Mouse (Mus musculus) stomach, postnatal 0 days (tissue): ENCODE measurements around the gene Psmd13.

Experiments
- CTCF ChIP-seq: IDR thresholded peaks from 2 replicates; pipeline ENCODE4 v1.5.1; 2016; ENCODE audit warnings: antibody characterized with exemption, low read depth, mild to moderate bottlenecking, moderate library complexity
- EP300 ChIP-seq: optimal IDR thresholded peaks from 2 replicates; pipeline ENCODE3; 2016; ENCODE audit warnings: antibody characterized with exemption

GRCm38 (mm10) chr7:140921225-140921975 lies 39.6 kb downstream of the Psmd13 start:
- no peak for TF ChIP-seq CTCF
- no peak for TF ChIP-seq EP300
